Mouse (Mus musculus): Measurements from ENCODE around the gene Ube2cbp.

Gene Ube2cbp

GRCm38 (mm10) chr9:86315700-86316099 is 149.1 kb downstream of the Ube2cbp start:
- DNase-seq: no peak

GRCm38 (mm10) chr9:86308616-86309015 is 156.1 kb downstream of the Ube2cbp start:
- DNase-seq: no peak

DNA sequence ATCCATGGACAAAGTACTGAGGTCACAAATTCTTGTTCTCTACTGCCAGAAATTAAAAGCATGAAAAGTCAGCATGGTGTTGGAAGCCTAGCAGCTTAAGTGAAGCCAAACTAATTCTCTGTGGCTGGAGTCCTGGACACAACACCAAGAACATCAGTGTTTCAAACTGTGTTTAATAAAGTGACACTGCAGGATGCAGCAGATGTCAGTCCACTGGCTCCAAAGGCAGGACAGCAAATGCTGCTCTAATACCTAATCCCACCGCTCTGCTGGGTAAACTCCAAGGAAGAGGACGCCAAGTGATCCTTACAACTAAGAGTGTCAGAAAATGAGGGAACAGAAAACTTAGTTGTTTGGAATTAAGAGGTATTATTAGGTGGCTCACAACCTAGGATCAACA is 158.2 kb downstream of the Ube2cbp start:
- DNase-seq: no peak

DNA sequence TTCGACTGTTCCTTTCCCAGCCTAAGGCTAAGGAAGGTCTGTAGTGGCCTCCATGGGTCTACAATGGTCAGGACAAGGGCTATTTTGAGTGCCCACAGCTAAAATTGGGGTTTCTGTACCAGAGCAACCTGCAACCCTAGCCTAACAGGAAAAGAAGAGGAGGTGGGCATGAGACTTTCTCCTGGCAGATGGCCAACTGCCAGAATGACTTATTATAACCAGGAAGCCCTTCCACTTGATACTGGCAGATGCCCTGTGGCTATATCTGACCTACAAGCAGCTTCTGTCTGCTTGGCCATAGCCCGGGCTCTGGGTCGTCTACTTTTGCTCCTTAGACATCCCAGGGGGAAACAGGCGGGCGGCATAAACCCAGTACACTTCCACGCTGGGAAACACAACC is 163.3 kb downstream of the Ube2cbp start:
- no peak for DNase-seq

GRCm38 (mm10) chr9:86298596-86298995 is 166.2 kb downstream of the Ube2cbp start:
- no peak for DNase-seq

- no peak for DNase-seq
Observed at GRCm38 (mm10) chr9:86298131-86298530, 166.6 kb downstream of the Ube2cbp start.

- no peak for DNase-seq
Observed at GRCm38 (mm10) chr9:86296683-86297638, 167.8 kb downstream of the Ube2cbp start.

GRCm38 (mm10) chr9:86287570-86287954 is 177.2 kb downstream of the Ube2cbp start:
- DNase-seq: no peak

- DNase-seq: no peak
Observed at GRCm38 (mm10) chr9:86286830-86287569, 177.8 kb downstream of the Ube2cbp start.

DNA sequence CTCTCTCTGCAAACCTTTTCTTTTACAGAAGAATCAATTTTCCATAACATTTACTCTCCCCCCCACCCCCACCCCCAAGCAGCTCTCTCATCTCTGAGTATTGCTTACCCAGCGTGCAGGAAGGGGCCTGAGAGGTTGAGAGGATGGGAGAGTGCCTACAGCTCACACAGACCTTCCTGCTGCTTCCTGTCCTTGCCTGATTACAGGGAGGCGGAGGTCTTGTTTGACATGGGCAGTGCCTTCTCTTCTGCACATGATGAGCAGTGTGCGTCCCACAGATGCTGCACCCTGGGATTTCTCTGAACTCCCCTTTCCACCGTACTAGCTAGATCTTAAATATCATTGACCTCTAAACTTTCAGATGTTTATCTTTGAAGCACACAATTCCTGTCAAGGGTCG is 182.2 kb downstream of the Ube2cbp start:
- DNase-seq: no peak

- no peak for DNase-seq
Observed at GRCm38 (mm10) chr9:86281147-86281467, 183.6 kb downstream of the Ube2cbp start.

DNA sequence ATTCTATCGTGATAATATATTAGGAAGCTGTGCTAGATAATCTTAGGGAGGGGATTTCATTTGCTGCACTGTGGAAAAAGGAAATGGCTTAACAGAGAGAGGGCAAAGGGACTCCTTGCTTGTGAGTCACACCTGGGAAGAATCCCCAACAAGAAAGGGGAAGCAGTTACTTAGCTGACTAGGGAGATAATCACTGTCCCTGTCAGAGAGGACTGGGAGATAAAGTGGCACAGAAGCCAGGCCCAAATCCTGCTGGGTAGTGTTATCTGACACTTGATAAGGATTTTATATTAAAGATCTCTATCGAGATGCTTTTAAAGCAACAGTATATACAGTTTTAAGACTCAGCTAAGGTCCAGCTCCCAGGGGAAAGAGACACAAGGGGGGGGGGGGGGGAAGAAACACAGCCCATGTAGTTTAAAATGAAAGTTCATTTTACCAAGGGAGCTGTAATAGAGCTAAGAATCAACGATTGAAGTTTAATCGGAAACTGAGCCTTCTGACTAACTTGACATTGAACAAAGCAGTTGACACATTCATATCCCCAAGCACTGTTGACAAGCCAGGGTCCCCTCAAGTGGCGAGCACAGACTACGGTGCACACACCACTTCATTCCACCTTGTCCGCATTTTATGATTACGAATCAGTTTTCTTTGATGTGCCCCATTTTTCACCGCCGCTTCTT is 184.1 kb downstream of the Ube2cbp start:
- DNase-seq: no peak

DNA sequence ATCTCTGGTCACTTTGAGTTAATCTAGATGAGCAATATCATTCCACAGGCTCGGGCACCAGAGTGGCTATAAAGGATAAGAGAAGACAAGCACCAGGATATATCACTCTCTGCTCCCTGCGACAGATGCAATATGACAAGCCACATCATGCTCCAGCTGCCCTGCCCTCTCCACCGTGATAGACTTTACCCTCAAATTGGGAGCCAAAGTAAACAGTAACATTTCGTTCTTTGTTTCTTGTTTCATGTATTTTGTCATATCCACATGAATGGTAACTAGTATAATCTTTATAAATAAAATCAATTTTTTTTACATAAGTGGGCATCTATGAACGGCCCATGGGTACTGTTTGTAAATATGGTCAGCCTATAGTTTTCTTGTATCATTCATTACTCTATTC is 195.2 kb downstream of the Ube2cbp start:
- no peak for DNase-seq

DNA sequence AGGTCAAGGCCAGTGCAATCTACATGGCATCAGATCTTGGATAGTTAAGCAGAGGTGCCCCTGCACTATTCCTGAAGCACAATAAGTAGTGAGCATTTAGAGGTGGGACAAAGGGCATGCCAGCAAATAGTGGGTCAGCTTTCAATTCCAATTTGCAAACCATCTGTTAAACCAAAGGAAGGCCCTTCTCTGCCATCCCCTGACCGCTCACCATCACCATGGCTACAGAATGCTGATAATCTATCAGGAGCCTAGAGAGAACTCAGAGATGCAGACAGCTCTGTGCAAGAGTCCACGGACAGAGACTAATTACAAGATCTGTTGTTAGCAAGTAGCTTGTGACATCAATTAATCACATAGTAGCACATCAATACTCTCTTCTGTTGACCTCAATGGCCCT is 198.1 kb downstream of the Ube2cbp start:
- DNase-seq: no peak

Data from thymus, adult 18-20 months (tissue).